Mouse (Mus musculus): ENCODE measurements around the gene Pacsin1.

DNA sequence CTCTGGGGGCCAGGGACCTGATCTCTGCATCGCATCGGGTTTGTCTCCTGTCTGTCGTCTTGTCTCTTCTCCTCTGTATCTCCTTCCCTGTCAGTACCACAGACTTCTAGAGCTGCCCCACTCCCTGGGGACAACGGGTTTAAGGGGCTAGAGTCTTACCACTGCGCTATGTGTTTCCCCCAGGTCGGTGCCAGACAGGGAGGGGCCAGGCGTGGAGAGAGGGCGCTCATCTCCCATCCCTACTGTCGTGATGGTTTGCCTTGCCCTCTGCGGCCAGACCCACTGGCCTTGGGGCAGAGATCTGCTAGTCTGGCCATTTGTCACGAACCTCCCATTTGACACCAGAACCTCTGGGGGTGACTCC, 30.2 kb downstream of the Pacsin1 start:
- TF ChIP-seq CTCF (IDR thresholded peaks at IDR 0.05; ENCODE audit: extremely low read depth, insufficient read depth, low read length) (no peak), POLR2A (IDR thresholded peaks at IDR 0.05; ENCODE audit: extremely low read depth, insufficient read depth, low read length) (no peak)
